Mouse (Mus musculus) spleen, adult 10 weeks (tissue): ENCODE measurements around the gene Morc1. TPM values are rescaled to one million over a fixed set of nuclear protein-coding genes. Genes with fewer than 3 reads are reported as not detected.

ENCODE experiments used
- polyA plus RNA-seq: library from polyadenylated mRNA; stranded (reverse); fragments of 350-450 nt; fragmentation: Illumina TruSeq; extraction: RNeasy Lipid Tissue Mini Kit (QIAGEN cat#74804); gene quantifications from one replicate; pipeline ENCODE4 v1.2.3, GENCODE M21; 2015; ENCODE audit warnings: low replicate concordance; ENCODE audit not compliant: insufficient read depth

Gene Morc1
- polyA plus RNA-seq = 0.12 TPM

DNA sequence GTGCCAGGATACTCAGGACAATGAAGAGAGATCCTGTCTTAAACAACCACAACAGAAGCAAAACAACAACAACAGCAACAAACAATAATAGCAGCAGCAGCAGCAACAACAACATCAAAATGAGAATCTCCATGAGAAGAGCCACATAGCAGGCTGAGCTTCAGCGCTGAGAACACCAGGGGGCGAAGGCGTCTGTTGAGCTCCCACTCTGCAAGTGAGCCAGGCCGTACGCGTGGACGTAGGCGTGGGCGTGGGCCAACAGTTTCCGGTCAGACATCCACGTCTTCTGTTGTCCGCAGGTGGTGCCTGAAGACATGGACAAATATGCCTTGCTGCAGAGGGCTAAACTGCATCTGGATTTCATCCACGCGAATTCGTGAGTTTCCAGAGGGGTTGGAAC lies at the start of gene Morc1:
Gene Morc1 (plus strand): TSS at position 211 of the 400 bp plus-strand sequence.

DNA sequence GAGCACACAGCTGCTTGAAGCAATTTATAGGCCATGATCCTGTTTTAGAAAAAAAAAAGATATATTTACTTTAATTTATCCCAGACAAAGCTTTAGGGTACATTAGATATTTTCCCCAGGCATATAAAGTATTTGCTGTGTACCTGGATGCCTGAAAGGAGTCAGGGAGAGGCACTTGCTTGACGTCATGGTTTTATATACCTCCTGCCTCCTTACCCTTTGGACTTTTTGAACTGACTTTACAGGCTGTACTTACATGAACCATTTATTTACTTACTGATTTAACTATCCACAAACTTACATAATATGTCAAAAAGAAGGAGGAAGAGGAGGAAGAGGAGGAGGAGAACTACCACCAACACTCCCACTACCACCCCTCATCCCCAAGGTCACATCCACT lies 18.8 kb upstream of the Morc1 start, which contains the start of gene Gm5485:
Gene Gm5485 (minus strand): TSS at position 171 of the 400 bp plus-strand sequence.

Other genes starting within 250 kb of the Morc1 start
- gene Dppa4, start 147.5 kb upstream of the Morc1 start, polyA plus RNA-seq = not detected
- not detected for gene Dppa2, start 127.3 kb upstream of the Morc1 start, polyA plus RNA-seq
- gene Gm5485, start 18.8 kb upstream of the Morc1 start, polyA plus RNA-seq = not detected